ENCODE assay signal across 13 mouse cellular contexts in the genomic region with DNA sequence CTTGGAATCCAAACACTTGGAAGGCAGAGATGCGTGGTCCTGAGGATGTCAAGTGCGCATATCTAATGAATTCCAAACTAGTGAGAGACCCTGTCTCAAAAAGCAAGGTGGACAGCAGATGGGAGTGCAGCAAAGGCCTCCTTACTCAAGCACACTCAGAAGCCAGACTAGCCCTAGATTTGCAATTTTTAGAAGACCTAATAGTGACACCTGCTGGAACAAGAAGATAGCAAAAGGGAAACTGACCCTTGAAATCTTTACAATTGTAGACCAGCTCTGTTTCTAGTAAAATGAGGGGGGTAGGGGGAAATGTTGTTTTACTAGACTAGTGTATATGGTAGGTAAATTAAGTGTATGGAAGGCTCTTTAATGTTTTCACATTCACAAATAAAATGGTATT. TPM values are rescaled to one million over a fixed set of nuclear protein-coding genes. Genes with fewer than 3 reads are reported as not detected.
DNase-seq lines count a peak whose midpoint lies in the region; ATAC-seq lines count a peak whose summit lies in the region.
"Had no signal": no experiment of that assay in that cellular context is flagged by ENCODE, and none has a peak within 500 bp of the region (broad histone marks: within the 10 kb centered on the region; RNA-seq: fewer than 3 reads in every experiment).

No protein-coding gene starts in this region.

- no peak overlapping the region for H3K27ac ChIP-seq in heart, embryonic 10.5 days
- H3K27ac ChIP-seq in midbrain, embryonic 15.5 days: no peak overlapping the region
- H3K27ac ChIP-seq in midbrain, embryonic 10.5 days (replicated peaks): no peak overlapping the region
- H3K27ac ChIP-seq: embryonic facial prominence, embryonic 12.5 days; limb, embryonic 13.5 days; neural tube, embryonic 12.5 days had no signal

- H3K36me3 ChIP-seq in heart, embryonic 10.5 days: no peaks in the 10 kb centered on the region
- no peaks in the 10 kb centered on the region for H3K36me3 ChIP-seq in midbrain, embryonic 15.5 days (replicated peaks)
- no peaks in the 10 kb centered on the region for H3K36me3 ChIP-seq in midbrain, embryonic 10.5 days
- H3K36me3 ChIP-seq: embryonic facial prominence, embryonic 12.5 days; limb, embryonic 13.5 days; neural tube, embryonic 12.5 days had no signal

- 0 out of 2 replicates have a peak, but pooled peaks have one; percentile 20 for ATAC-seq in midbrain, embryonic 15.5 days (replicated peaks)
- ATAC-seq in erythroblast, adult 5-6 weeks (replicated peaks; ENCODE audit: low FRiP score, poor library complexity, severe bottlenecking): peak; percentile 68; the same call in 1 of the 2 replicates
- no peak for ATAC-seq in monocyte, adult 5-6 weeks (replicated peaks; ENCODE audit: insufficient number of reproducible peaks, low FRiP score, low TSS enrichment, poor library complexity, severe bottlenecking)

- DNase-seq in heart, adult 11 months: peak; percentile 61
- no peak for DNase-seq in heart, embryonic 10.5 days (ENCODE audit: low spot score)
- no peak for DNase-seq in midbrain, embryonic 10.5 days (ENCODE audit: low spot score)
- DNase-seq in ovary, adult 18-20 months (ENCODE audit: low spot score): no peak
- DNase-seq in right cerebral cortex, postnatal 10 days (ENCODE audit: low spot score in 2 of 2): no peak
- DNase-seq: kidney, postnatal 25 days had no signal

- no peak overlapping the region for H3K9ac ChIP-seq in midbrain, embryonic 15.5 days
- H3K9ac ChIP-seq: embryonic facial prominence, embryonic 12.5 days; limb, embryonic 13.5 days; neural tube, embryonic 12.5 days had no signal

- no peak overlapping the region for H3K4me3 ChIP-seq in heart, embryonic 10.5 days
- no peak overlapping the region for H3K4me3 ChIP-seq in midbrain, embryonic 15.5 days
- H3K4me3 ChIP-seq in midbrain, embryonic 10.5 days: no peak overlapping the region
- H3K4me3 ChIP-seq: embryonic facial prominence, embryonic 12.5 days; limb, embryonic 13.5 days; neural tube, embryonic 12.5 days had no signal

- H3K4me1 ChIP-seq in heart, embryonic 10.5 days: no peaks in the 10 kb centered on the region
- H3K4me1 ChIP-seq in midbrain, embryonic 15.5 days: no peaks in the 10 kb centered on the region
- no peaks in the 10 kb centered on the region for H3K4me1 ChIP-seq in midbrain, embryonic 10.5 days
- H3K4me1 ChIP-seq: embryonic facial prominence, embryonic 12.5 days; neural tube, embryonic 12.5 days had no signal

- H3K4me2 ChIP-seq in midbrain, embryonic 15.5 days: no peak overlapping the region
- H3K4me2 ChIP-seq: embryonic facial prominence, embryonic 12.5 days; limb, embryonic 13.5 days; neural tube, embryonic 12.5 days had no signal

- H3K9me3 ChIP-seq in heart, embryonic 10.5 days: no peaks in the 10 kb centered on the region
- no peaks in the 10 kb centered on the region for H3K9me3 ChIP-seq in midbrain, embryonic 15.5 days
- H3K9me3 ChIP-seq in midbrain, embryonic 10.5 days (replicated peaks): no peaks in the 10 kb centered on the region
- H3K9me3 ChIP-seq: embryonic facial prominence, embryonic 12.5 days; limb, embryonic 13.5 days; neural tube, embryonic 12.5 days had no signal

- 59% methylated on average over 2 of the region's 2 CpGs for WGBS in heart, embryonic 10.5 days
- WGBS in midbrain, embryonic 15.5 days: 58% methylated on average over 2 of the region's 2 CpGs
- 61% methylated on average over 2 of the region's 2 CpGs for WGBS in midbrain, embryonic 10.5 days

- no peaks in the 10 kb centered on the region for H3K27me3 ChIP-seq in heart, embryonic 10.5 days (ENCODE audit: insufficient read depth, poor library complexity, severe bottlenecking)
- no peaks in the 10 kb centered on the region for H3K27me3 ChIP-seq in midbrain, embryonic 15.5 days (replicated peaks)
- H3K27me3 ChIP-seq in midbrain, embryonic 10.5 days (ENCODE audit: low read depth, poor library complexity, severe bottlenecking): no peaks in the 10 kb centered on the region
- H3K27me3 ChIP-seq: embryonic facial prominence, embryonic 12.5 days; limb, embryonic 13.5 days; neural tube, embryonic 12.5 days had no signal

RNA-seq across cellular contexts. Expression of a gene that starts 8.5 kb away (rescaled TPM):
- 76.8 and 85.1 TPM in 2 replicates for polyA plus RNA-seq in heart, embryonic 10.5 days (2016; fragmentation: Nextera tagmentation; extraction: Ambion mirVana)
- 94.8 and 117 TPM in 2 replicates for polyA plus RNA-seq in midbrain, embryonic 15.5 days (2015; fragmentation: Nextera tagmentation; extraction: Ambion mirVana)
- polyA plus RNA-seq in midbrain, embryonic 10.5 days (2016; fragmentation: Nextera tagmentation; extraction: Ambion mirVana): 92.2 and 108 TPM in 2 replicates
- total RNA-seq in erythroblast, adult 5-6 weeks (2015; ENCODE audit: low replicate concordance): 31.7 and 36.8 TPM in 2 replicates
- total RNA-seq in erythroblast, adult 5-6 weeks (2017; ENCODE audit: low replicate concordance): 47.3 and 56.5 TPM in 2 replicates
- 50.1 to 88.9 TPM (median 52.7 TPM) in 3 replicates for total RNA-seq in monocyte, adult 5-6 weeks (2017)

RNA-seq across cellular contexts. Expression of a gene that starts 36.3 kb away (rescaled TPM):
- 0.58 and 0.68 TPM in 2 replicates for polyA plus RNA-seq in heart, embryonic 10.5 days (2016; fragmentation: Nextera tagmentation; extraction: Ambion mirVana)
- 0.08 and 0.13 TPM in 2 replicates for polyA plus RNA-seq in midbrain, embryonic 15.5 days (2015; fragmentation: Nextera tagmentation; extraction: Ambion mirVana)
- 0.20 and 0.47 TPM in 2 replicates for polyA plus RNA-seq in midbrain, embryonic 10.5 days (2016; fragmentation: Nextera tagmentation; extraction: Ambion mirVana)
- total RNA-seq in erythroblast, adult 5-6 weeks (2015; ENCODE audit: low replicate concordance): 21.1 and 26.1 TPM in 2 replicates
- total RNA-seq in erythroblast, adult 5-6 weeks (2017; ENCODE audit: low replicate concordance): 24.0 and 25.3 TPM in 2 replicates
- total RNA-seq in monocyte, adult 5-6 weeks (2017): 0.67 TPM in 1 of 3 replicates, not detected in the others
- polyA plus RNA-seq: gonadal fat pad, adult 2 months; neural tube, embryonic 12.5 days had no signal
